Mouse (Mus musculus): Measurements from ENCODE around the gene Lmbrd2.
"Not testable (repeated sequence)": the region's sequence is repeated elsewhere in the genome, so short reads cannot be mapped to it uniquely, and the experiment has no call there.

Gene Lmbrd2

DNA sequence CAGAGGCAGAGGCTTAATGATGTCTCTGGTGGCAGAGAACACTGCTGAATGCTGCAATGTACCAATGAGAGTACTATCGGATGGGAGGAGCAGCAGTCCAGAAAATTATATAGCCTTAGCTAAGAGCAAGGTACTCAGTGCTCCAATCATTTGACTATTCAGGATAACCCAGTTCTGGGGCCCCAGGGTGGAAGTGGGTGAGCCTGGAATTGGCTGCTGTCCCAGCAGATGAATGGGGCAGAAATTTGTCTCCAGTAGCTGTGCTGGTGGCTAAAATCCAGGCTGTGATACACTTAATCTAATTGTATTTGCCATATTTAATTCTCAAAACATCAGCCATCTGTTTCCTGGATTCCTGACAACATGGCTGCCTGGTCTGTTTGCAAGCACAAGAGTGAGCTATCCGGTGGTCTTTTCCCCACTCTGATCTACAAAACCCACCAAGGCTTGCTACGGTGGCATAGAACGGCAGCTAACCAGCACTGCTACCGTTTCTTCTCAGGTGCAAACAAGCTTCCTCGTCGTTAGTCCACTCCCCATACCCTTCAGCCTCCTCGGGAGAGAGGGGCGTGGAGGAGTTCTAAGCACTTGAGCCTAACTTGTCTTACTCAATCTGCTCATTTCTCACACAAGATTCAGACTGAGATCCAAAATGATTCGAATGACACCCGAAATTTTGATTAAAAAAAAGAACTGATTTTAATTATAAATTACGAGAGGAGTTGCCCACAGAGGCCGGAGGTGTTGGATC, 7.5 kb upstream of the Lmbrd2 start:
- DNase-seq (ENCODE audit: low read depth, low spot score): no peak

GRCm38 (mm10) chr15:9134891-9135507, 5.4 kb upstream of the Lmbrd2 start:
- DNase-seq (ENCODE audit: low read depth, low spot score): no peak

- no peak for DNase-seq (ENCODE audit: low read depth, low spot score)
These were observed 903 bp upstream of the Lmbrd2 start for GRCm38 (mm10) chr15:9139447-9139846.

- no peak for DNase-seq (ENCODE audit: low read depth, low spot score)
These were observed 378 bp downstream of the Lmbrd2 start for GRCm38 (mm10) chr15:9140684-9141171.

- no peak for DNase-seq (ENCODE audit: low read depth, low spot score)
These were observed 15.0 kb downstream of the Lmbrd2 start, which contains the start of gene Skp2 for GRCm38 (mm10) chr15:9155325-9155724. Skp2 (minus strand) TSS chr15:9155425.

DNA sequence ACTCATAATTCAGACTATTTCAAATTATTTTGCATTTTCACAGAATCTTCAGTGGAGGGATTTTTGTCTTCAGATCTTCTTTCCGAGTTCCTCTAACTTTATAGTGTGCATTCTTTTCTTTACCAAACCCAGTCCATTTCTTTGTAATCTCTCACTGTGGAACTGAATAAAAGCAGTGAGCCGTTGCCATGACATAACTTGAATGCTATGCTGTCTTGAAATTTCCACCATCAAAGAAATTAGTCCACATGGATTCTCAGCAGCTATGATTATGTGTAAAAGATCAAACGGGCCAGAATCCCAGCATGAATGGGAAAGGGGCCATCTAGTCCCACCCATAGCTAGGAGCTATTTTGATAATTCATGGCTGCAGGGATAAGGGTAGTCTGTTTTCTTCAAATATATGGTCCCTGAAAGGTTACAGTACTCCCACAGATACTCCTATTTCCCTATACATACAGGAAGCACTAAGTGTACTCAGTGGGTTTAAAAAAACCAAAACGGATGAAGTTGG, 22.3 kb downstream of the Lmbrd2 start:
- no peak for DNase-seq (ENCODE audit: low read depth, low spot score)

GRCm38 (mm10) chr15:9164125-9164524, 23.8 kb downstream of the Lmbrd2 start:
- no peak for DNase-seq (ENCODE audit: low read depth, low spot score)

DNA sequence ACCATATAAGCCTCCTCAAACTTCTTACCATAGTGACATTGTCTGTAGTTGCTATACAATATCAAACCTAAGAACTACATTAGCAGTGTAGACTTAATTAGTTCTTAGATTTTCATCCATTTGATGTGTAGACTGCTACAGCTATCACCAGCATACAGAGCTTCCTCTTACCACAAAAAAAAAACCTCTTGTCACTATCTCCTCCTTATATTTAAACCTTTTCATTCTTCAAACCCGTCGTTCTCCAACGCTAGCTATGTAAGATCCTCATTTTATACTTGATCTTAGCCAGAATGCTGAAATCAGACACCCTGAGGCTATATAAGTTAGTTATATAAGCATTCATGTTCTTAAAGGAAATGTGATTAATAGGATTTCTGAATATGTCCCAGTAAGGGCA, 36.7 kb downstream of the Lmbrd2 start:
- no peak for DNase-seq (ENCODE audit: low read depth, low spot score)

DNA sequence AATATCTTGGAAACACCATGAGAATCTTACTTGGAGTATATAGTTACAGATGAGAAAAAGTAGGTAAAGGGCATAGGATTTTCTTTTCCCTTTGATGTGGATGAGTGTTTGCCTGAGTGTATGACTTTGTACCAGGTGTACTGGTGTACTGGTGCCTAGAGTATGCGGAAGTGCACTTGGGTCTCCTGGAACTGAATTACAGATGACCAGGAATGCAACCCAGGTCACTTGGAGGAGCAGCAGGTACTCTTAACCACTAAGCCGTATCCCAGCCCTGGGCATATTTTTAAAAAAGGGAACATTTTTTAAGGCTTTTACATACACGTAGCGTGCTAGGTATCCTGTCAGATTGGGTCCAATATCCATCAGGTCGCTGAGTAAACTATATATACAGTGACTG, 43.6 kb downstream of the Lmbrd2 start:
- DNase-seq (ENCODE audit: low read depth, low spot score): no peak

DNA sequence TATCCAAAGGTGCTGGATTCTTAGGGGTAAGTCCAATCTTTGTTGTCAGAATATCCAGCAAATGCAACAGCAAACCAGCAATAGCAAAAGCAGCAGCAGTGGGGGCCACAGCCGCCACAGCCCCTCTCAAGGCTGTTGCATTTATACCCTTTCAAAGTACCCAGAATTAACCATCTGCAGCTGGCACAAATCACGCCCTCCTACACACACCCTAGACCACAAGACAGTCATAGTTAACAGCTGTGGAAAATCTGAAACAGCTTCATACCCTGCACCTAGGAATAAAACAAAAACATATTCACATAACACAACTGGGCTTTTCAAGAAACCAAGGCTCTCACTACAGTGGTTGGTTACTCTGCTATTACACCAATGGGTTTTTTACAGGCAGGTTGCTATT, 49.4 kb downstream of the Lmbrd2 start:
- DNase-seq (ENCODE audit: low read depth, low spot score): no peak

DNA sequence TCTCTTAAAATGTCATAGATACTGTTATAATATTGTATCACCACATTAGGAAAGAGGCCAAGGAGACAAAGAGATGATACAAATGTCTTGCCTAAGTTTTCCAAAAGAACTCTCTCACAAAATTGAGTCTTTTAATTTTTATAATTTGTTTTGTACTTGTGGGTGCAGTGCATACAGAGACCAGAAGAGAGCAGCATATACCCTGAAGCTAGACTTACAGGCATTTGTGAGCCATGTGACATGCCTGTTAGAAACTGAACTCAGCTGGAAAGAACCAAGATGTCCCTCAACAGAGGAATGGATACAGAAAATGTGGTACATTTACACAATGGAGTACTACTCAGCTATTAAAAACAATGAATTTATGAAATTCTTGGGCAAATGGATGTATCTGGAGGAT, 52.3 kb downstream of the Lmbrd2 start:
- not testable (repeated sequence) for DNase-seq (ENCODE audit: low read depth, low spot score)

- DNase-seq (ENCODE audit: low read depth, low spot score): no peak
These were observed 58.1 kb downstream of the Lmbrd2 start for GRCm38 (mm10) chr15:9198421-9198820.

DNA sequence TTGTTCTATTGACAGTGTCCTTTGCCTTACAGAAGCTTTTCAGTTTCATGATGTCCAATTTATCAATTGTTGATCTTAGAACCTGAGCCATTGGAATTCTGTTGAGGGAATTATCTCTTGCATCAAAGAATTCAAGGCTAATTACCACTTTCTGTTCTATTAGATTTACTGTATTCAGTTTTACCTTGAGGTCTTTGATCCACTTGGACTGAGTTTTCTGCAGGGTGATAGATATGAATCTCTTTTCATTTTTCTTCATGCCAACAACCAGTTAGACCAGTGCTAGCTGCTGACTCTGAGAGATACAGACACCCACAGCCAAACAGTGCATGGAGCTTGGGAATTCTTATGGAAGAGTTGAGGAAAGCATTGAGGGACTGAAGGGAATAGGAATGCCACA, 71.5 kb downstream of the Lmbrd2 start:
- no peak for DNase-seq (ENCODE audit: low read depth, low spot score)

- DNase-seq (ENCODE audit: low read depth, low spot score): not testable (repeated sequence)
These were observed 72.7 kb downstream of the Lmbrd2 start for GRCm38 (mm10) chr15:9213026-9213425.

DNA sequence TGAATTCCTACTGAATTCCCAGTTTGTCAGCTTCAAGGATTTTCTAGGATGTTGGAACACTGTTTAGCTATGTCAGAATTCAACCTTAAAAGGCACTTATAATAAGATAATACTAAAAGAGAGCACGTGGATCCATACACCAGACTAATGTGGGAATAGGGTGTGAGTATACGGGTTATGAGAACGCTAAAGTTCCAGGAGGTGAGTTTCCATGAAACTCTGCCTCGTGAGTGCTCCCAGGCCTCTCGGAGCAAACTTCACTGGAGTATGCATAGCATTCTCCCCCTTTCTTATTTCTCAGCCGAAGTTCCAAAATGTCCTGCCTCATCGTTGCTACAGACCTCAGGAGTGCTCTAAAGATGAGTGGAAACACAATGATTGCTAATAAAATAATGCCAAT, 73.1 kb downstream of the Lmbrd2 start:
- DNase-seq (ENCODE audit: low read depth, low spot score): not testable (repeated sequence)

GRCm38 (mm10) chr15:9216446-9216845, 76.1 kb downstream of the Lmbrd2 start:
- DNase-seq (ENCODE audit: low read depth, low spot score): no peak

GRCm38 (mm10) chr15:9230917-9231316, 90.6 kb downstream of the Lmbrd2 start:
- DNase-seq (ENCODE audit: low read depth, low spot score): not testable (repeated sequence)

- no peak for DNase-seq (ENCODE audit: low read depth, low spot score)
These were observed 106.0 kb downstream of the Lmbrd2 start for GRCm38 (mm10) chr15:9246345-9246744.

All from embryo, embryonic 11.5 days (tissue).